19 mouse cellular contexts compared by ENCODE assay signal in the genomic region with DNA sequence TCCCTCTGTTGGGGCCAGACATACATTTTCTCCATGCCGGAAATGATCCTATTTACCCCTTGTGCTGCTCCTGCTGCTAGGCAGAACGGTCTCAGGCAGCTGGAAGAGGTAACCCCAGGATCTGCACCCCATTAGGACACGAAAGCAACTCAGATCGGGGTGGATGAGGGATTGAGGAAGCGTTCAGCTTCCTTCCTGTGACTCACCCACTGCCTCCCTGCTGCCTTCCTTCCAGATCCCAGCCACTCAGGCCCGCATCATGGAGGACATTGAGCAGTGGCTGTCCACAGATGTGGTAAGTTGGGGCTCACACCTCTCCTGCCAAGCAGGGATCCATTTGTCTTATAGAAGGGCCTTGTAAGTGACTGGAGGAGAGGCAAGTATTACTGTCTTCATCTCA. TPM values are rescaled to one million over a fixed set of nuclear protein-coding genes. Genes with fewer than 3 reads are reported as not detected.
DNase-seq lines count a peak whose midpoint lies in the region; ATAC-seq and TF ChIP-seq lines count a peak whose summit lies in the region.
"Had no signal": no experiment of that assay in that cellular context is flagged by ENCODE, and none has a peak within 500 bp of the region (broad histone marks: within the 10 kb centered on the region; RNA-seq: fewer than 3 reads in every experiment).

No protein-coding gene starts in this region.

- no peaks in the 10 kb centered on the region for H3K9me3 ChIP-seq in liver, postnatal 0 days (ENCODE audit: low read length)
- no peaks in the 10 kb centered on the region for H3K9me3 ChIP-seq in liver, embryonic 12.5 days (replicated peaks)
- no peaks in the 10 kb centered on the region for H3K9me3 ChIP-seq in megakaryocyte, embryonic 14.5 days
- no peaks in the 10 kb centered on the region for H3K9me3 ChIP-seq in forebrain, embryonic 14.5 days (replicated peaks; ENCODE audit: control insufficient read depth, low read length)
- H3K9me3 ChIP-seq: embryonic facial prominence, embryonic 10.5 days; forebrain, embryonic 15.5 days; heart, embryonic 12.5 days; hindbrain, embryonic 15.5 days had no signal

- H3K9ac ChIP-seq in liver, postnatal 0 days (replicated peaks): no peak overlapping the region
- no peak overlapping the region for H3K9ac ChIP-seq in liver, embryonic 12.5 days
- no peak overlapping the region for H3K9ac ChIP-seq in forebrain, embryonic 14.5 days (ENCODE audit: low read length)
- H3K9ac ChIP-seq: forebrain, embryonic 15.5 days; heart, embryonic 12.5 days; hindbrain, embryonic 15.5 days had no signal

- ATAC-seq in liver, postnatal 0 days: no peak
- no peak for ATAC-seq in liver, embryonic 12.5 days
- ATAC-seq in common myeloid progenitor, adult 5-6 weeks (replicated peaks; ENCODE audit: low read depth, poor library complexity, severe bottlenecking): peak; percentile 19
- no peak for ATAC-seq in forebrain, embryonic 14.5 days
- ATAC-seq: forebrain, embryonic 15.5 days; inflammation-experienced regulatory T-cells, adult 6 months had no signal

- H3K4me3 ChIP-seq in liver, postnatal 0 days (ENCODE audit: low read depth, low read length): no peak overlapping the region
- H3K4me3 ChIP-seq in liver, embryonic 12.5 days: no peak overlapping the region
- H3K4me3 ChIP-seq in megakaryocyte, embryonic 14.5 days (replicated peaks): peak overlapping the region; percentile 15
- no peak overlapping the region for H3K4me3 ChIP-seq in forebrain, embryonic 14.5 days (ENCODE audit: low read depth, low read length)
- H3K4me3 ChIP-seq: embryonic facial prominence, embryonic 10.5 days; forebrain, embryonic 15.5 days; heart, embryonic 12.5 days; hindbrain, embryonic 15.5 days had no signal

- 44% methylated on average over 6 of the region's 6 CpGs for WGBS in liver, postnatal 0 days (ENCODE audit: insufficient replicate concordance)
- WGBS in liver, embryonic 12.5 days (ENCODE audit: insufficient replicate concordance): 38% methylated on average over 6 of the region's 6 CpGs
- WGBS in forebrain, embryonic 14.5 days: 90% methylated on average over 6 of the region's 6 CpGs

- TF ChIP-seq EP300 in liver, postnatal 0 days (IDR thresholded peaks at IDR 0.05; ENCODE audit: low read depth): no peak

- H3K27ac ChIP-seq in liver, postnatal 0 days (ENCODE audit: low read depth): 0 out of 2 replicates have a peak overlapping the region, but pooled peaks have one; percentile 16
- no peak overlapping the region for H3K27ac ChIP-seq in liver, embryonic 12.5 days
- H3K27ac ChIP-seq in forebrain, embryonic 14.5 days (ENCODE audit: low read depth, low read length): no peak overlapping the region
- H3K27ac ChIP-seq: embryonic facial prominence, embryonic 10.5 days; forebrain, embryonic 15.5 days; hindbrain, embryonic 15.5 days had no signal

- peaks cover 5% of the 10 kb centered on the region; the same call in 1 of the 2 replicates for H3K4me1 ChIP-seq in liver, postnatal 0 days (ENCODE audit: insufficient read depth)
- H3K4me1 ChIP-seq in liver, embryonic 12.5 days: 0 out of 2 replicates have a peak, but pooled peaks cover 3% of the 10 kb centered on the region
- H3K4me1 ChIP-seq in megakaryocyte, embryonic 14.5 days: peaks cover 62% of the 10 kb centered on the region
- H3K4me1 ChIP-seq in forebrain, embryonic 14.5 days (ENCODE audit: control insufficient read depth, insufficient read depth, low read length): no peaks in the 10 kb centered on the region
- H3K4me1 ChIP-seq: forebrain, embryonic 15.5 days; hindbrain, embryonic 15.5 days had no signal

- peak overlapping the region; percentile 9; the same call in 1 of the 2 replicates for H3K4me2 ChIP-seq in liver, postnatal 0 days (ENCODE audit: low read depth, low read length)
- no peak overlapping the region for H3K4me2 ChIP-seq in liver, embryonic 12.5 days
- H3K4me2 ChIP-seq in forebrain, embryonic 14.5 days (ENCODE audit: low read length): no peak overlapping the region
- H3K4me2 ChIP-seq: forebrain, embryonic 15.5 days; heart, embryonic 12.5 days; hindbrain, embryonic 15.5 days had no signal

- no peak for DNase-seq in liver, postnatal 0 days
- DNase-seq in spleen, postnatal 36 days (ENCODE audit: low spot score in 2 of 2): no peak
- DNase-seq in forebrain, embryonic 14.5 days (ENCODE audit: low spot score): no peak
- no peak for DNase-seq in layer of hippocampus, adult 18-20 months (ENCODE audit: low spot score in 2 of 2)
- DNase-seq: adrenal gland, adult 2 months; adrenal gland, postnatal 25 days; cerebellum, adult 18-20 months; cerebellum, adult 9-11 months; cerebellum, postnatal 36 days; gastrocnemius, postnatal 10 days had no signal

- H3K36me3 ChIP-seq in liver, postnatal 0 days (replicated peaks; ENCODE audit: insufficient read depth, low read length): peaks cover 23% of the 10 kb centered on the region
- peaks cover 12% of the 10 kb centered on the region; the same call in 1 of the 2 replicates for H3K36me3 ChIP-seq in liver, embryonic 12.5 days
- H3K36me3 ChIP-seq in megakaryocyte, embryonic 14.5 days (replicated peaks; ENCODE audit: low read length): peaks cover 70% of the 10 kb centered on the region
- H3K36me3 ChIP-seq in forebrain, embryonic 14.5 days (ENCODE audit: control insufficient read depth, insufficient read depth, low read length): 0 out of 2 replicates have a peak, but pooled peaks cover 6% of the 10 kb centered on the region
- H3K36me3 ChIP-seq: forebrain, embryonic 15.5 days had no signal

- no peaks in the 10 kb centered on the region for H3K27me3 ChIP-seq in liver, postnatal 0 days (ENCODE audit: insufficient read depth, low read length)
- H3K27me3 ChIP-seq in liver, embryonic 12.5 days (replicated peaks): no peaks in the 10 kb centered on the region
- H3K27me3 ChIP-seq in megakaryocyte, embryonic 14.5 days (replicated peaks): no peaks in the 10 kb centered on the region
- H3K27me3 ChIP-seq in forebrain, embryonic 14.5 days (replicated peaks; ENCODE audit: control insufficient read depth, insufficient read depth, low read length): no peaks in the 10 kb centered on the region
- H3K27me3 ChIP-seq: CH12.LX; forebrain, embryonic 15.5 days; heart, embryonic 12.5 days; hindbrain, embryonic 15.5 days had no signal

- TF ChIP-seq CTCF in liver, postnatal 0 days (IDR thresholded peaks at IDR 0.05; ENCODE audit: low read depth): no peak

RNA-seq across cellular contexts. Expression of a gene that starts 26.1 kb away (rescaled TPM):
- polyA plus RNA-seq in liver, postnatal 0 days (2015; fragmentation: Nextera tagmentation; extraction: Ambion mirVana): 155 and 160 TPM in 2 replicates
- 86.0 and 93.2 TPM in 2 replicates for polyA plus RNA-seq in liver, embryonic 12.5 days (2016; fragmentation: Nextera tagmentation; extraction: Ambion mirVana)
- total RNA-seq in common myeloid progenitor, adult 5-6 weeks (2017): 2.4 and 4.8 TPM in 2 replicates
- 17.6 and 46.0 TPM in 2 replicates for polyA plus RNA-seq in megakaryocyte, embryonic 14.5 days (2012; ENCODE audit: insufficient read depth, low replicate concordance)
- polyA plus RNA-seq in forebrain, embryonic 14.5 days (2014; fragmentation: Nextera tagmentation; extraction: Ambion mirVana): 3.9 and 4.1 TPM in 2 replicates
- total RNA-seq in layer of hippocampus, adult 18-20 months (2021): 1 to 10 TPM; 7.7 to 8.3 TPM

RNA-seq across cellular contexts. Expression of a gene that starts 33.8 kb away (rescaled TPM):
- polyA plus RNA-seq in liver, postnatal 0 days (2015; fragmentation: Nextera tagmentation; extraction: Ambion mirVana): 16.6 and 17.9 TPM in 2 replicates
- 14.6 and 16.1 TPM in 2 replicates for polyA plus RNA-seq in liver, embryonic 12.5 days (2016; fragmentation: Nextera tagmentation; extraction: Ambion mirVana)
- 7.7 and 8.6 TPM in 2 replicates for total RNA-seq in common myeloid progenitor, adult 5-6 weeks (2017)
- 36.8 and 115 TPM in 2 replicates for polyA plus RNA-seq in megakaryocyte, embryonic 14.5 days (2012; ENCODE audit: insufficient read depth, low replicate concordance)
- polyA plus RNA-seq in forebrain, embryonic 14.5 days (2014; fragmentation: Nextera tagmentation; extraction: Ambion mirVana): 16.5 and 16.9 TPM in 2 replicates
- 10 to 100 TPM; 40.4 to 42.5 TPM for total RNA-seq in layer of hippocampus, adult 18-20 months (2021)

RNA-seq across cellular contexts. Expression of a gene that starts 42.1 kb away (rescaled TPM):
- 43.5 and 55.4 TPM in 2 replicates for polyA plus RNA-seq in liver, postnatal 0 days (2015; fragmentation: Nextera tagmentation; extraction: Ambion mirVana)
- 242 and 258 TPM in 2 replicates for polyA plus RNA-seq in liver, embryonic 12.5 days (2016; fragmentation: Nextera tagmentation; extraction: Ambion mirVana)
- total RNA-seq in common myeloid progenitor, adult 5-6 weeks (2017): 262 and 325 TPM in 2 replicates
- polyA plus RNA-seq in megakaryocyte, embryonic 14.5 days (2012; ENCODE audit: insufficient read depth, low replicate concordance): 10.9 and 16.7 TPM in 2 replicates
- 71.8 and 83.0 TPM in 2 replicates for polyA plus RNA-seq in forebrain, embryonic 14.5 days (2014; fragmentation: Nextera tagmentation; extraction: Ambion mirVana)
- 1 to 10 TPM; 5.2 to 5.7 TPM for total RNA-seq in layer of hippocampus, adult 18-20 months (2021)
